Mouse (Mus musculus) CH12.LX (cell line): ENCODE measurements around the gene Atg2b. TPM values are rescaled to one million over a fixed set of nuclear protein-coding genes. Genes with fewer than 3 reads are reported as not detected.

ENCODE experiments used
- DNase-seq: peaks from one replicate; pipeline ENCODE4 v3.0.0-alpha.2; 2013; ENCODE audit errors: extremely low read depth
- H3K27ac ChIP-seq: 2 replicates; pipeline ENCODE4 v1.5.1; 2012; ENCODE audit warnings: low read depth, mild to moderate bottlenecking, control low read depth, moderate library complexity; ENCODE audit not compliant: insufficient read depth
- H3K27me3 ChIP-seq: replicated peaks from 2 replicates; pipeline ENCODE3; 2012; ENCODE audit warnings: inconsistent platforms
- H3K36me3 ChIP-seq, 2 experiments: replicated peaks in 1 of 2; 2 replicates each; pipeline versions ENCODE3 to v1.6.1; 2012; ENCODE audit warnings: inconsistent platforms in 1 of 2, low read length in 1 of 2, mild to moderate bottlenecking in 1 of 2, mixed read lengths in 1 of 2, moderate library complexity in 1 of 2; ENCODE audit not compliant: control insufficient read depth in 1 of 2, insufficient read depth in 1 of 2
- H3K4me1 ChIP-seq, 2 experiments: 2 replicates each; pipeline ENCODE4 v1.6.1; 2012; ENCODE audit warnings: inconsistent platforms in 1 of 2, moderate library complexity in 1 of 2; ENCODE audit not compliant: insufficient read depth in 2 of 2, control insufficient read depth in 1 of 2
- H3K4me2 ChIP-seq: 2 replicates; pipeline ENCODE4 v1.6.1; 2012; ENCODE audit warnings: low read depth, mild to moderate bottlenecking, control low read depth; ENCODE audit not compliant: poor library complexity, insufficient read depth, severe bottlenecking
- H3K4me3 ChIP-seq, 3 experiments: fragments of 150-350 bp in 1 of 3; sonication (generic) in 1 of 3; replicated peaks in 1 of 3; 2 replicates each; pipeline versions ENCODE3 to v1.5.1; 2011 to 2012; ENCODE audit warnings: low read depth in 2 of 3, low read length in 2 of 3, mild to moderate bottlenecking in 2 of 3, moderate library complexity in 2 of 3, control low read depth in 1 of 3, improper control_type of control experiment in 1 of 3, inconsistent platforms in 1 of 3, mixed read lengths in 1 of 3; ENCODE audit not compliant: poor library complexity in 1 of 3
- H3K79me2 ChIP-seq: replicated peaks from 2 replicates; pipeline ENCODE4 v1.6.1; 2012; ENCODE audit warnings: mild to moderate bottlenecking, moderate library complexity; ENCODE audit not compliant: control insufficient read depth, poor library complexity, insufficient read depth, severe bottlenecking; ENCODE audit errors: extremely low read depth
- H3K9ac ChIP-seq: 2 replicates; pipeline ENCODE4 v1.6.1; 2012; ENCODE audit warnings: low read depth, mild to moderate bottlenecking, control low read depth, moderate library complexity; ENCODE audit not compliant: insufficient read depth
- H3K9me3 ChIP-seq: replicated peaks from 2 replicates; pipeline ENCODE3; 2012; ENCODE audit warnings: low read length, inconsistent platforms, mixed read lengths
- CHD1 ChIP-seq: IDR thresholded peaks from 2 replicates; pipeline ENCODE4 v1.6.1; 2012; ENCODE audit warnings: low read depth, low read length, improper control_type of control experiment, inconsistent platforms
- CTCF ChIP-seq, 2 experiments: IDR thresholded peaks in 1 of 2; conservative IDR thresholded peaks in 1 of 2; 2 replicates each; pipeline ENCODE4 v1.5.1; 2011 to 2012; ENCODE audit warnings: low read depth in 2 of 2, low read length in 2 of 2, improper control_type of control experiment in 1 of 2, inconsistent platforms in 1 of 2, mild to moderate bottlenecking in 1 of 2, moderate library complexity in 1 of 2
- ELF1 ChIP-seq: IDR thresholded peaks from 2 replicates; pipeline ENCODE4 v1.6.1; 2014; ENCODE audit warnings: low read depth, mild to moderate bottlenecking, inconsistent platforms, low read length, improper control_type of control experiment
- ETS1 ChIP-seq: conservative IDR thresholded peaks from 2 replicates; pipeline ENCODE4 v1.6.1; 2012; ENCODE audit warnings: low read depth, mild to moderate bottlenecking, inconsistent platforms, low read length, improper control_type of control experiment, moderate library complexity
- HCFC1 ChIP-seq: IDR thresholded peaks from 2 replicates; pipeline ENCODE4 v1.6.1; 2012; ENCODE audit warnings: low read depth, mild to moderate bottlenecking, inconsistent platforms, low read length, improper control_type of control experiment
- KAT2A ChIP-seq: IDR thresholded peaks from 2 replicates; pipeline ENCODE4 v1.6.1; 2012; ENCODE audit warnings: low read length, improper control_type of control experiment, inconsistent platforms; ENCODE audit not compliant: insufficient replicate concordance
- MAX ChIP-seq: IDR thresholded peaks from 2 replicates; pipeline ENCODE4 v1.6.1; 2011; ENCODE audit warnings: low read length, improper control_type of control experiment
- MAZ ChIP-seq: IDR thresholded peaks from 2 replicates; pipeline ENCODE4 v1.6.1; 2012; ENCODE audit warnings: low read depth, mild to moderate bottlenecking, inconsistent platforms, low read length, improper control_type of control experiment, moderate library complexity
- MEF2A ChIP-seq: IDR thresholded peaks from 2 replicates; pipeline ENCODE4 v1.6.1; 2014; ENCODE audit warnings: low read depth, mild to moderate bottlenecking, inconsistent platforms, low read length, improper control_type of control experiment, borderline replicate concordance
- NELFE ChIP-seq: IDR thresholded peaks from 2 replicates; pipeline ENCODE4 v1.6.1; 2011; ENCODE audit warnings: low read depth, low read length, improper control_type of control experiment
- NRF1 ChIP-seq: IDR thresholded peaks from 2 replicates; pipeline ENCODE4 v1.6.1; 2014; ENCODE audit warnings: low read depth, mild to moderate bottlenecking, inconsistent platforms, low read length, improper control_type of control experiment, moderate library complexity
- POLR2A ChIP-seq: IDR thresholded peaks from 2 replicates; pipeline ENCODE4 v1.6.1; 2011; ENCODE audit warnings: low read depth, mild to moderate bottlenecking, improper control_type of control experiment, low read length
- POLR2AphosphoS2 ChIP-seq: IDR thresholded peaks from 2 replicates; pipeline ENCODE4 v1.6.1; 2011; ENCODE audit warnings: low read depth, low read length, improper control_type of control experiment
- RAD21 ChIP-seq: IDR thresholded peaks from 2 replicates; pipeline ENCODE4 v1.6.1; 2011; ENCODE audit warnings: low read depth, mild to moderate bottlenecking, low read length, improper control_type of control experiment, moderate library complexity
- SMC3 ChIP-seq: IDR thresholded peaks from 2 replicates; pipeline ENCODE4 v1.6.1; 2011; ENCODE audit warnings: low read depth, low read length, improper control_type of control experiment
- USF1 ChIP-seq: IDR thresholded peaks from 2 replicates; pipeline ENCODE4 v1.6.1; 2014; ENCODE audit warnings: low read depth, mild to moderate bottlenecking, inconsistent platforms, low read length, improper control_type of control experiment
- ZC3H11A ChIP-seq: IDR thresholded peaks from 2 replicates; pipeline ENCODE4 v1.6.1; 2012; ENCODE audit warnings: low read depth, mild to moderate bottlenecking, inconsistent platforms, low read length, improper control_type of control experiment
- ZKSCAN1 ChIP-seq: IDR thresholded peaks from 2 replicates; pipeline ENCODE4 v1.6.1; 2012; ENCODE audit warnings: low read depth, inconsistent platforms, low read length, improper control_type of control experiment, borderline replicate concordance
- ZMIZ1 ChIP-seq: IDR thresholded peaks from 2 replicates; pipeline ENCODE4 v1.6.1; 2012; ENCODE audit warnings: low read depth, mild to moderate bottlenecking, inconsistent platforms, low read length, improper control_type of control experiment
- ZNF384 ChIP-seq: IDR thresholded peaks from 2 replicates; pipeline ENCODE4 v1.6.1; 2012; ENCODE audit warnings: low read depth, low read length, improper control_type of control experiment, inconsistent platforms
- dilution Hi-C: fragments of 300-500 bp; cut with MboI; formaldehyde crosslinking; loops from 2 replicates; pipeline ENCODE4 v1.14.3; 2020; ENCODE audit warnings: low sequenced_read_pairs; ENCODE audit not compliant: extremely low pct_unique_long_range_greater_than_20kb, extremely low pct_ligation_motif_present
- in situ Hi-C: fragments of 300-500 bp; cut with MboI; formaldehyde crosslinking; loops from 3 replicates; pipeline ENCODE4 v1.14.3; 2019; ENCODE audit warnings: low sequenced_read_pairs, low pct_ligation_motif_present, low pct_unique_long_range_greater_than_20kb, mixed read lengths
- polyA plus RNA-seq: library from polyadenylated mRNA; unstranded; fragments of >175 nt; gene quantifications from 2 replicates; pipeline ENCODE4 v1.2.1, GENCODE M21; 2012; ENCODE audit warnings: low read depth; ENCODE audit not compliant: insufficient read length
- total RNA-seq, 2 experiments: library from RNA; depleted of rRNA; stranded (reverse); fragments of 300-350 nt in 1 of 2; fragments of >200 nt in 1 of 2; gene quantifications; 2 replicates each; pipeline ENCODE4 v1.2.3; 2012 to 2014

The Atg2b gene
- total and polyA plus RNA-seq, 3 experiments = 26.9 to 28.5 (median 28.4) TPM

- Histone ChIP-seq H3K4me1 (peaks cover 0 to 27% of the 10 kb centered on the region in 2 experiments; a peak in 2 of 4 replicates), H3K27me3 (no peaks in the 10 kb centered on the region), H3K4me3 (no peak overlapping the region), H3K27ac (no peak overlapping the region), H3K9ac (no peak overlapping the region), H3K36me3 (peaks cover 30 to 71% of the 10 kb centered on the region in 2 experiments), H3K4me2 (no peak overlapping the region), H3K9me3 (no peaks in the 10 kb centered on the region), H3K79me2 (peaks cover 41% of the 10 kb centered on the region)
- peak; percentile 10 for DNase-seq
- dilution Hi-C loops (no loop called here), in situ Hi-C loops (no loop called here)
- TF ChIP-seq HCFC1 (no peak), MAX (no peak), MAZ (no peak), ZNF384 (no peak), ELF1 (no peak), POLR2A (no peak), ZC3H11A (no peak), CTCF (conservative IDR thresholded peaks at IDR 0.05 in 1 of 2, IDR thresholded peaks at IDR 0.05 in 1 of 2; ENCODE audit: low read depth in 2 of 2, low read length in 2 of 2) (no peak), KAT2A (no peak), SMC3 (no peak), ETS1 (no peak), POLR2AphosphoS2 (no peak), ZMIZ1 (no peak), ZKSCAN1 (no peak)
These were observed 6.8 kb downstream of the Atg2b start for GRCm38 (mm10) chr12:105678211-105678610.

GRCm38 (mm10) chr12:105676274-105676673 lies 8.7 kb downstream of the Atg2b start:
- in situ Hi-C loops (no loop called here), dilution Hi-C loops (no loop called here)
- no peaks in the 10 kb centered on the region for H3K27me3 ChIP-seq
- peaks cover 0 to 10% of the 10 kb centered on the region in 2 experiments; a peak in 1 of 4 replicates for H3K4me1 ChIP-seq
- H3K9me3 ChIP-seq = no peaks in the 10 kb centered on the region
- no peak overlapping the region for H3K4me3 ChIP-seq
- no peak for DNase-seq
- no peak overlapping the region for H3K27ac ChIP-seq
- H3K4me2 ChIP-seq = no peak overlapping the region
- H3K36me3 ChIP-seq = peaks cover 41 to 82% of the 10 kb centered on the region in 2 experiments
- no peak overlapping the region for H3K9ac ChIP-seq
- TF ChIP-seq USF1 (no peak), MEF2A (no peak), CHD1 (no peak), SMC3 (no peak), RAD21 (no peak), NELFE (no peak), ZMIZ1 (no peak), CTCF (conservative IDR thresholded peaks at IDR 0.05 in 1 of 2, IDR thresholded peaks at IDR 0.05 in 1 of 2; ENCODE audit: low read depth in 2 of 2, low read length in 2 of 2) (no peak), NRF1 (no peak)
- H3K79me2 ChIP-seq = peaks cover 25% of the 10 kb centered on the region
